Mouse (Mus musculus): ENCODE data around the gene Naxd. TPM values are rescaled to one million over a fixed set of nuclear protein-coding genes. Genes with fewer than 3 reads are reported as not detected.

Naxd gene
- polyA plus RNA-seq, 1 experiment from 2014 or later = 130 TPM

GRCm38 (mm10) chr8:11513247-11513646 is 15.9 kb downstream of the Naxd start:
- Histone ChIP-seq H3K4me3 (replicated peaks; ENCODE audit: low read depth, low read length) (no peak overlapping the region), H3K4me1 (ENCODE audit: control insufficient read depth, insufficient read depth, low read length) (no peaks in the 10 kb centered on the region), H3K27me3 (ENCODE audit: control insufficient read depth, insufficient read depth, low read length) (no peaks in the 10 kb centered on the region), H3K27ac (replicated peaks; ENCODE audit: low read depth, low read length) (no peak overlapping the region), H3K36me3 (ENCODE audit: control insufficient read depth, insufficient read depth, low read length) (peaks cover 92% of the 10 kb centered on the region), H3K9me3 (ENCODE audit: control insufficient read depth, low read length) (no peaks in the 10 kb centered on the region), H3K9ac (replicated peaks; ENCODE audit: low read length) (no peak overlapping the region), H3K4me2 (ENCODE audit: low read length) (no peak overlapping the region)
- no peak for DNase-seq
- 92% methylated on average over 5 of the region's 5 CpGs for WGBS
- ATAC-seq (ENCODE audit: low FRiP score, low TSS enrichment) = no peak

- DNase-seq (no peak), ATAC-seq (ENCODE audit: low FRiP score, low TSS enrichment) (no peak)
- Histone ChIP-seq H3K4me2 (ENCODE audit: low read length) (no peak overlapping the region), H3K27ac (replicated peaks; ENCODE audit: low read depth, low read length) (no peak overlapping the region), H3K9ac (replicated peaks; ENCODE audit: low read length) (no peak overlapping the region), H3K4me1 (ENCODE audit: control insufficient read depth, insufficient read depth, low read length) (no peaks in the 10 kb centered on the region), H3K9me3 (ENCODE audit: control insufficient read depth, low read length) (no peaks in the 10 kb centered on the region), H3K27me3 (ENCODE audit: control insufficient read depth, insufficient read depth, low read length) (no peaks in the 10 kb centered on the region), H3K4me3 (replicated peaks; ENCODE audit: low read depth, low read length) (no peak overlapping the region), H3K36me3 (ENCODE audit: control insufficient read depth, insufficient read depth, low read length) (peaks cover 74% of the 10 kb centered on the region)
- 97% methylated on average over 9 of the region's 9 CpGs for WGBS
Observed at GRCm38 (mm10) chr8:11516292-11516691, 19.0 kb downstream of the Naxd start.

- Histone ChIP-seq H3K36me3 (ENCODE audit: control insufficient read depth, insufficient read depth, low read length) (peaks cover 69% of the 10 kb centered on the region), H3K4me1 (ENCODE audit: control insufficient read depth, insufficient read depth, low read length) (no peaks in the 10 kb centered on the region), H3K27me3 (ENCODE audit: control insufficient read depth, insufficient read depth, low read length) (no peaks in the 10 kb centered on the region), H3K27ac (replicated peaks; ENCODE audit: low read depth, low read length) (no peak overlapping the region), H3K4me3 (replicated peaks; ENCODE audit: low read depth, low read length) (no peak overlapping the region), H3K9ac (replicated peaks; ENCODE audit: low read length) (no peak overlapping the region), H3K9me3 (ENCODE audit: control insufficient read depth, low read length) (no peaks in the 10 kb centered on the region), H3K4me2 (ENCODE audit: low read length) (no peak overlapping the region)
- ATAC-seq (ENCODE audit: low FRiP score, low TSS enrichment) (no peak), DNase-seq (no peak)
- WGBS = 92% methylated on average over 16 of the region's 16 CpGs
Observed at GRCm38 (mm10) chr8:11517366-11518055, 20.2 kb downstream of the Naxd start.

GRCm38 (mm10) chr8:11518056-11518396 is 20.7 kb downstream of the Naxd start:
- peaks cover 64% of the 10 kb centered on the region for H3K36me3 ChIP-seq (ENCODE audit: control insufficient read depth, insufficient read depth, low read length)
- no peaks in the 10 kb centered on the region for H3K27me3 ChIP-seq (ENCODE audit: control insufficient read depth, insufficient read depth, low read length)
- H3K9me3 ChIP-seq (ENCODE audit: control insufficient read depth, low read length) = no peaks in the 10 kb centered on the region
- WGBS = 95% methylated on average over 6 of the region's 6 CpGs
- DNase-seq (no peak), ATAC-seq (ENCODE audit: low FRiP score, low TSS enrichment) (no peak)
- no peak overlapping the region for H3K4me3 ChIP-seq (replicated peaks; ENCODE audit: low read depth, low read length)
- no peak overlapping the region for H3K9ac ChIP-seq (replicated peaks; ENCODE audit: low read length)
- no peak overlapping the region for H3K4me2 ChIP-seq (ENCODE audit: low read length)
- no peak overlapping the region for H3K27ac ChIP-seq (replicated peaks; ENCODE audit: low read depth, low read length)
- H3K4me1 ChIP-seq (ENCODE audit: control insufficient read depth, insufficient read depth, low read length) = no peaks in the 10 kb centered on the region

- H3K9me3 ChIP-seq (ENCODE audit: control insufficient read depth, low read length) = no peaks in the 10 kb centered on the region
- H3K4me2 ChIP-seq (ENCODE audit: low read length) = no peak overlapping the region
- ATAC-seq (ENCODE audit: low FRiP score, low TSS enrichment) (no peak), DNase-seq (no peak)
- H3K36me3 ChIP-seq (ENCODE audit: control insufficient read depth, insufficient read depth, low read length) = peaks cover 60% of the 10 kb centered on the region
- WGBS = 89% methylated on average over 11 of the region's 11 CpGs
- no peaks in the 10 kb centered on the region for H3K27me3 ChIP-seq (ENCODE audit: control insufficient read depth, insufficient read depth, low read length)
- no peaks in the 10 kb centered on the region for H3K4me1 ChIP-seq (ENCODE audit: control insufficient read depth, insufficient read depth, low read length)
- H3K9ac ChIP-seq (replicated peaks; ENCODE audit: low read length) = no peak overlapping the region
- H3K4me3 ChIP-seq (replicated peaks; ENCODE audit: low read depth, low read length) = no peak overlapping the region
- H3K27ac ChIP-seq (replicated peaks; ENCODE audit: low read depth, low read length) = no peak overlapping the region
Observed at GRCm38 (mm10) chr8:11518676-11519075, 21.4 kb downstream of the Naxd start.

- H3K4me1 ChIP-seq (ENCODE audit: control insufficient read depth, insufficient read depth, low read length) = no peaks in the 10 kb centered on the region
- no peak overlapping the region for H3K4me2 ChIP-seq (ENCODE audit: low read length)
- no peaks in the 10 kb centered on the region for H3K27me3 ChIP-seq (ENCODE audit: control insufficient read depth, insufficient read depth, low read length)
- no peak overlapping the region for H3K9ac ChIP-seq (replicated peaks; ENCODE audit: low read length)
- no peak for DNase-seq
- no peak overlapping the region for H3K27ac ChIP-seq (replicated peaks; ENCODE audit: low read depth, low read length)
- ATAC-seq (ENCODE audit: low FRiP score, low TSS enrichment) = no peak
- H3K9me3 ChIP-seq (ENCODE audit: control insufficient read depth, low read length) = no peaks in the 10 kb centered on the region
- 82% methylated on average over 3 of the region's 3 CpGs for WGBS
- peaks cover 26% of the 10 kb centered on the region for H3K36me3 ChIP-seq (ENCODE audit: control insufficient read depth, insufficient read depth, low read length)
- H3K4me3 ChIP-seq (replicated peaks; ENCODE audit: low read depth, low read length) = no peak overlapping the region
Observed at GRCm38 (mm10) chr8:11523331-11523730, 26.0 kb downstream of the Naxd start.

- H3K27me3 ChIP-seq (ENCODE audit: control insufficient read depth, insufficient read depth, low read length) = no peaks in the 10 kb centered on the region
- H3K9me3 ChIP-seq (ENCODE audit: control insufficient read depth, low read length) = no peaks in the 10 kb centered on the region
- WGBS = 74% methylated on average over 18 of the region's 18 CpGs
- H3K4me2 ChIP-seq (ENCODE audit: low read length) = no peak overlapping the region
- no peaks in the 10 kb centered on the region for H3K4me1 ChIP-seq (ENCODE audit: control insufficient read depth, insufficient read depth, low read length)
- H3K9ac ChIP-seq (replicated peaks; ENCODE audit: low read length) = no peak overlapping the region
- DNase-seq (no peak), ATAC-seq (ENCODE audit: low FRiP score, low TSS enrichment) (no peak)
- H3K27ac ChIP-seq (replicated peaks; ENCODE audit: low read depth, low read length) = no peak overlapping the region
- peaks cover 14% of the 10 kb centered on the region for H3K36me3 ChIP-seq (ENCODE audit: control insufficient read depth, insufficient read depth, low read length)
- no peak overlapping the region for H3K4me3 ChIP-seq (replicated peaks; ENCODE audit: low read depth, low read length)
Observed at GRCm38 (mm10) chr8:11530155-11530770, 33.0 kb downstream of the Naxd start.

- Histone ChIP-seq H3K36me3 (ENCODE audit: control insufficient read depth, insufficient read depth, low read length) (peaks cover 13% of the 10 kb centered on the region), H3K9ac (replicated peaks; ENCODE audit: low read length) (no peak overlapping the region), H3K4me3 (replicated peaks; ENCODE audit: low read depth, low read length) (no peak overlapping the region), H3K4me1 (ENCODE audit: control insufficient read depth, insufficient read depth, low read length) (no peaks in the 10 kb centered on the region), H3K9me3 (ENCODE audit: control insufficient read depth, low read length) (no peaks in the 10 kb centered on the region), H3K27me3 (ENCODE audit: control insufficient read depth, insufficient read depth, low read length) (no peaks in the 10 kb centered on the region), H3K27ac (replicated peaks; ENCODE audit: low read depth, low read length) (no peak overlapping the region), H3K4me2 (ENCODE audit: low read length) (no peak overlapping the region)
- DNase-seq (no peak), ATAC-seq (ENCODE audit: low FRiP score, low TSS enrichment) (no peak)
- 58% methylated on average over 4 of the region's 4 CpGs for WGBS
Observed at GRCm38 (mm10) chr8:11530849-11531248, 33.5 kb downstream of the Naxd start.

GRCm38 (mm10) chr8:11534494-11534893 is 37.2 kb downstream of the Naxd start:
- ATAC-seq (ENCODE audit: low FRiP score, low TSS enrichment) (no peak), DNase-seq (peak; percentile 6)

More at GRCm38 (mm10) chr8:11534494-11534893, 37.2 kb downstream of the Naxd start:
- Histone ChIP-seq H3K27ac (replicated peaks; ENCODE audit: low read depth, low read length) (no peak overlapping the region), H3K4me1 (ENCODE audit: control insufficient read depth, insufficient read depth, low read length) (no peaks in the 10 kb centered on the region), H3K27me3 (ENCODE audit: control insufficient read depth, insufficient read depth, low read length) (no peaks in the 10 kb centered on the region), H3K4me2 (ENCODE audit: low read length) (no peak overlapping the region), H3K9me3 (ENCODE audit: control insufficient read depth, low read length) (no peaks in the 10 kb centered on the region), H3K9ac (replicated peaks; ENCODE audit: low read length) (no peak overlapping the region), H3K36me3 (ENCODE audit: control insufficient read depth, insufficient read depth, low read length) (peaks cover 16% of the 10 kb centered on the region), H3K4me3 (replicated peaks; ENCODE audit: low read depth, low read length) (no peak overlapping the region)
- 9% methylated on average over 9 of the region's 9 CpGs for WGBS
